Mouse (Mus musculus): ENCODE measurements around the gene Nav3. TPM values are rescaled to one million over a fixed set of nuclear protein-coding genes. Genes with fewer than 3 reads are reported as not detected.

The Nav3 gene
- 1.6 and 1.9 TPM in 2 replicates for polyA plus RNA-seq (2016; fragmentation: Nextera tagmentation; extraction: Ambion mirVana)

GRCm38 (mm10) chr10:110455838-110456493, at the start of gene Nav3:
TSS of gene Nav3 (minus strand) at chr10:110456204.
- Histone ChIP-seq H3K9ac (peak within 1 kb of the TSS; percentile 67), H3K36me3 (no peaks in the 10 kb centered on the region), H3K27me3 (replicated peaks) (peaks cover 8% of the 10 kb centered on the region; the same call in 1 of the 2 replicates), H3K27ac (ENCODE audit: poor library complexity, severe bottlenecking) (no peak within 1 kb of the TSS), H3K4me2 (peak within 1 kb of the TSS; percentile 88), H3K4me1 (replicated peaks) (peaks cover 6% of the 10 kb centered on the region), H3K4me3 (peak within 1 kb of the TSS; percentile 62), H3K9me3 (replicated peaks) (no peaks in the 10 kb centered on the region)
- 9% methylated on average over 41 of the region's 50 CpGs for WGBS
- ATAC-seq (ENCODE audit: insufficient number of reproducible peaks, low FRiP score): peak; percentile 88

GRCm38 (mm10) chr10:110485306-110485705, 29.3 kb upstream of the Nav3 start:
- Histone ChIP-seq H3K27me3 (replicated peaks) (no peaks in the 10 kb centered on the region), H3K9me3 (replicated peaks) (no peaks in the 10 kb centered on the region), H3K4me3 (no peak overlapping the region), H3K4me1 (replicated peaks) (no peaks in the 10 kb centered on the region), H3K4me2 (no peak overlapping the region), H3K27ac (ENCODE audit: poor library complexity, severe bottlenecking) (no peak overlapping the region), H3K9ac (no peak overlapping the region), H3K36me3 (no peaks in the 10 kb centered on the region)
- WGBS: 88% methylated on average over 5 of the region's 5 CpGs
- ATAC-seq (ENCODE audit: insufficient number of reproducible peaks, low FRiP score): no peak

- H3K9me3 ChIP-seq (replicated peaks): no peaks in the 10 kb centered on the region
- H3K9ac ChIP-seq: no peak overlapping the region
- no peaks in the 10 kb centered on the region for H3K36me3 ChIP-seq
- no peaks in the 10 kb centered on the region for H3K27me3 ChIP-seq (replicated peaks)
- no peak overlapping the region for H3K4me2 ChIP-seq
- no peaks in the 10 kb centered on the region for H3K4me1 ChIP-seq (replicated peaks)
- WGBS: 60% methylated on average over 8 of the region's 8 CpGs
- no peak overlapping the region for H3K4me3 ChIP-seq
- H3K27ac ChIP-seq (ENCODE audit: poor library complexity, severe bottlenecking): no peak overlapping the region
- ATAC-seq (ENCODE audit: insufficient number of reproducible peaks, low FRiP score): no peak
Observed at GRCm38 (mm10) chr10:110484822-110485221, 28.8 kb upstream of the Nav3 start.

GRCm38 (mm10) chr10:110479189-110479588, 23.2 kb upstream of the Nav3 start:
- H3K27me3 ChIP-seq (replicated peaks): no peaks in the 10 kb centered on the region
- H3K4me1 ChIP-seq (replicated peaks): no peaks in the 10 kb centered on the region
- H3K4me2 ChIP-seq: no peak overlapping the region
- 83% methylated on average over 3 of the region's 3 CpGs for WGBS
- H3K4me3 ChIP-seq: no peak overlapping the region
- no peak overlapping the region for H3K9ac ChIP-seq
- no peak for ATAC-seq (ENCODE audit: insufficient number of reproducible peaks, low FRiP score)
- no peak overlapping the region for H3K27ac ChIP-seq (ENCODE audit: poor library complexity, severe bottlenecking)
- no peaks in the 10 kb centered on the region for H3K36me3 ChIP-seq
- no peaks in the 10 kb centered on the region for H3K9me3 ChIP-seq (replicated peaks)

GRCm38 (mm10) chr10:110477689-110478314, 21.8 kb upstream of the Nav3 start:
- Histone ChIP-seq H3K9ac (no peak overlapping the region), H3K4me1 (replicated peaks) (no peaks in the 10 kb centered on the region), H3K4me2 (no peak overlapping the region), H3K4me3 (no peak overlapping the region), H3K9me3 (replicated peaks) (no peaks in the 10 kb centered on the region), H3K27me3 (replicated peaks) (no peaks in the 10 kb centered on the region), H3K36me3 (no peaks in the 10 kb centered on the region), H3K27ac (ENCODE audit: poor library complexity, severe bottlenecking) (no peak overlapping the region)
- WGBS: 73% methylated on average over 11 of the region's 11 CpGs
- no peak for ATAC-seq (ENCODE audit: insufficient number of reproducible peaks, low FRiP score)

GRCm38 (mm10) chr10:110474107-110474506, 18.1 kb upstream of the Nav3 start:
- no peak overlapping the region for H3K4me2 ChIP-seq
- no peaks in the 10 kb centered on the region for H3K36me3 ChIP-seq
- no peak overlapping the region for H3K27ac ChIP-seq (ENCODE audit: poor library complexity, severe bottlenecking)
- H3K27me3 ChIP-seq (replicated peaks): no peaks in the 10 kb centered on the region
- peak; percentile 77 for ATAC-seq (ENCODE audit: insufficient number of reproducible peaks, low FRiP score)
- no peaks in the 10 kb centered on the region for H3K4me1 ChIP-seq (replicated peaks)
- 37% methylated on average over 1 of the region's 1 CpGs for whole genome bisulfite sequencing
- no peak overlapping the region for H3K9ac ChIP-seq
- no peaks in the 10 kb centered on the region for H3K9me3 ChIP-seq (replicated peaks)
- no peak overlapping the region for H3K4me3 ChIP-seq

- no peak overlapping the region for H3K4me3 ChIP-seq
- H3K27ac ChIP-seq (ENCODE audit: poor library complexity, severe bottlenecking): no peak overlapping the region
Observed at GRCm38 (mm10) chr10:110469445-110469844, 13.4 kb upstream of the Nav3 start.

GRCm38 (mm10) chr10:110455063-110455837, 754 bp downstream of the Nav3 start:
- ATAC-seq (ENCODE audit: insufficient number of reproducible peaks, low FRiP score): 0 out of 2 replicates have a peak, but pooled peaks have one; percentile 15
- WGBS: under 1% methylated on average over 42 of the region's 45 CpGs
- Histone ChIP-seq H3K4me1 (replicated peaks) (peaks cover 6% of the 10 kb centered on the region), H3K27ac (ENCODE audit: poor library complexity, severe bottlenecking) (no peak overlapping the region), H3K9ac (peak overlapping the region; percentile 67), H3K4me3 (peak overlapping the region; percentile 62), H3K27me3 (replicated peaks) (peaks cover 8% of the 10 kb centered on the region; the same call in 1 of the 2 replicates), H3K36me3 (no peaks in the 10 kb centered on the region), H3K9me3 (replicated peaks) (no peaks in the 10 kb centered on the region), H3K4me2 (peak overlapping the region; percentile 88)

More at GRCm38 (mm10) chr10:110469445-110469844, 13.4 kb upstream of the Nav3 start:
- Histone ChIP-seq H3K9me3 (replicated peaks) (no peaks in the 10 kb centered on the region), H3K36me3 (no peaks in the 10 kb centered on the region), H3K4me1 (replicated peaks) (no peaks in the 10 kb centered on the region), H3K9ac (no peak overlapping the region), H3K27me3 (replicated peaks) (no peaks in the 10 kb centered on the region), H3K4me2 (no peak overlapping the region)
- ATAC-seq (ENCODE audit: insufficient number of reproducible peaks, low FRiP score): no peak
- 75% methylated on average over 4 of the region's 4 CpGs for WGBS

GRCm38 (mm10) chr10:110453566-110453965, 2.4 kb downstream of the Nav3 start:
- Histone ChIP-seq H3K4me1 (replicated peaks) (peaks cover 6% of the 10 kb centered on the region), H3K4me2 (no peak overlapping the region), H3K9ac (no peak overlapping the region), H3K27me3 (replicated peaks) (peaks cover 8% of the 10 kb centered on the region; the same call in 1 of the 2 replicates), H3K36me3 (no peaks in the 10 kb centered on the region), H3K4me3 (no peak overlapping the region), H3K9me3 (replicated peaks) (no peaks in the 10 kb centered on the region), H3K27ac (ENCODE audit: poor library complexity, severe bottlenecking) (no peak overlapping the region)
- ATAC-seq (ENCODE audit: insufficient number of reproducible peaks, low FRiP score): no peak
- WGBS: 64% methylated on average over 5 of the region's 5 CpGs

GRCm38 (mm10) chr10:110440396-110440795, 15.6 kb downstream of the Nav3 start:
- Histone ChIP-seq H3K9ac (no peak overlapping the region), H3K4me2 (no peak overlapping the region), H3K27me3 (replicated peaks) (no peaks in the 10 kb centered on the region), H3K9me3 (replicated peaks) (no peaks in the 10 kb centered on the region), H3K27ac (ENCODE audit: poor library complexity, severe bottlenecking) (no peak overlapping the region), H3K4me3 (no peak overlapping the region), H3K36me3 (no peaks in the 10 kb centered on the region), H3K4me1 (replicated peaks) (no peaks in the 10 kb centered on the region)
- 76% methylated on average over 2 of the region's 2 CpGs for WGBS
- no peak for ATAC-seq (ENCODE audit: insufficient number of reproducible peaks, low FRiP score)

- WGBS: 87% methylated on average over 3 of the region's 3 CpGs
- Histone ChIP-seq H3K4me3 (no peak overlapping the region), H3K36me3 (no peaks in the 10 kb centered on the region)
Observed at GRCm38 (mm10) chr10:110431078-110431477, 24.9 kb downstream of the Nav3 start.

More at GRCm38 (mm10) chr10:110431078-110431477, 24.9 kb downstream of the Nav3 start:
- Histone ChIP-seq H3K9ac (no peak overlapping the region), H3K4me1 (replicated peaks) (0 out of 2 replicates have a peak, but pooled peaks cover 3% of the 10 kb centered on the region), H3K27me3 (replicated peaks) (no peaks in the 10 kb centered on the region), H3K4me2 (no peak overlapping the region), H3K27ac (ENCODE audit: poor library complexity, severe bottlenecking) (no peak overlapping the region), H3K9me3 (replicated peaks) (no peaks in the 10 kb centered on the region)
- no peak for ATAC-seq (ENCODE audit: insufficient number of reproducible peaks, low FRiP score)

Data from heart, embryonic 12.5 days (tissue).